Mouse (Mus musculus) limb, embryonic 11.5 days (tissue): Measurements from ENCODE around the gene Dck. TPM values are rescaled to one million over a fixed set of nuclear protein-coding genes. Genes with fewer than 3 reads are reported as not detected.

Experiments
- ATAC-seq: fragments of 200-750 bp; cut with Nextera tagmentation; 2 replicates; pipeline ENCODE4 v1.8.0; 2017; ENCODE audit warnings: low read depth; ENCODE audit not compliant: insufficient number of reproducible peaks, low FRiP score, low TSS enrichment
- DNase-seq: peaks from one replicate; pipeline ENCODE4 v3.0.0-alpha.2; 2015; ENCODE audit warnings: low spot score
- H3K27ac ChIP-seq: fragments of 300-500 bp; sonication (generic); replicated peaks from 2 replicates; pipeline ENCODE4 v1.5.1; 2014; ENCODE audit warnings: low read depth, mild to moderate bottlenecking, low read length
- H3K27me3 ChIP-seq: fragments of 300-500 bp; sonication (generic); 2 replicates; pipeline ENCODE4 v1.6.1; 2014; ENCODE audit warnings: mild to moderate bottlenecking, low read length, mixed read lengths; ENCODE audit not compliant: control insufficient read depth, insufficient read depth
- H3K36me3 ChIP-seq: fragments of 300-500 bp; sonication (generic); 2 replicates; pipeline ENCODE4 v1.6.1; 2014; ENCODE audit warnings: mild to moderate bottlenecking, low read length, moderate library complexity, mixed read lengths; ENCODE audit not compliant: control insufficient read depth, insufficient read depth
- H3K4me1 ChIP-seq: fragments of 300-500 bp; sonication (generic); 2 replicates; pipeline ENCODE4 v1.6.1; 2014; ENCODE audit warnings: low read length, mixed read lengths; ENCODE audit not compliant: control insufficient read depth, insufficient read depth
- H3K4me2 ChIP-seq: fragments of 300-500 bp; sonication (generic); 2 replicates; pipeline ENCODE4 v1.6.1; 2014; ENCODE audit warnings: low read depth, mild to moderate bottlenecking, moderate library complexity; ENCODE audit not compliant: severe bottlenecking
- H3K4me3 ChIP-seq: fragments of 300-500 bp; sonication (generic); 2 replicates; pipeline ENCODE4 v1.5.1; 2014; ENCODE audit warnings: low read depth, low read length
- H3K9ac ChIP-seq: fragments of 300-500 bp; sonication (generic); 2 replicates; pipeline ENCODE4 v1.6.1; 2014; ENCODE audit warnings: mild to moderate bottlenecking, low read length
- H3K9me3 ChIP-seq: fragments of 300-500 bp; sonication (generic); 2 replicates; pipeline ENCODE4 v1.6.1; 2016; ENCODE audit warnings: low read length; ENCODE audit not compliant: control insufficient read depth
- WGBS: fragments of 180-500 bp; shearing (Covaris S2); extraction: QIAGEN DNeasy Blood & Tissue Kit; methylation state at CpG from one replicate; pipeline ENCODE4 v1.1.7; 2014; 5-methylcytosine and 5-hydroxymethylcytosine counted together
- polyA plus RNA-seq: library from polyadenylated mRNA; unstranded; fragments of >200 nt; fragmentation: Nextera tagmentation; extraction: Ambion mirVana; gene quantifications from 2 replicates; pipeline ENCODE4 v1.2.1, GENCODE M21; 2014

Dck gene
- 93.3 and 95.1 TPM in 2 replicates for polyA plus RNA-seq

DNA sequence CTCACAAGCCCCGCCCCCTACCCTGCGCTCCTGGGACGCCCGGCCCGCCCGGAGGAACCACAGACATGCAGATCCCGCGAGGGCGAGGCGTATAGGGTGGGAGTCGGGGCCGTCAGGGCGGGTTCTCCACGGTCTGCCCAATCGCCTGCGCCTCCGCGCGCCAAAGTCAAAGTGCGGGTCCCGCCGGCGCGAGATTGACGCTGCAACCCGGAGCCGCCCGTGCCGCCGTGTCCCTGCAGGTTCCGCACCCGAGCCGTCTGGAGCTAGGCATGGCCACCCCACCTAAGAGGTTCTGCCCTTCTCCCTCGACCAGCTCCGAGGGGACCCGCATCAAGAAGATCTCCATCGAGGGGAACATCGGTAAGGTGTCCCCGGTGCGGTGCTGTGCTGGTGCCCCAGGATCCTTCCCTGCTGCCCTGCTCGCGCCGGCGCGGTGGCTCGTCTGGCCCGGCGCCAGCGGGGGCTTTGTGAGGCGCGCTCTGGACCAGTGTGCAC is at the start of gene Dck:
Dck (plus strand) TSS at position 10 of the 495 bp plus-strand sequence.
- Histone ChIP-seq H3K9me3 (no peaks in the 10 kb centered on the region), H3K36me3 (peaks cover 2% of the 10 kb centered on the region; the same call in 1 of the 2 replicates), H3K4me3 (peak within 1 kb of the TSS; percentile 79), H3K4me2 (peak within 1 kb of the TSS; percentile 52), H3K4me1 (peaks cover 8% of the 10 kb centered on the region), H3K27me3 (no peaks in the 10 kb centered on the region), H3K27ac (peak within 1 kb of the TSS; percentile 64), H3K9ac (peak within 1 kb of the TSS; percentile 85)
- ATAC-seq (peak; percentile 100), DNase-seq (peak; percentile 100)
- WGBS: under 1% methylated on average over 51 of the region's 51 CpGs

- no peak overlapping the region for H3K4me2 ChIP-seq
- H3K4me1 ChIP-seq: peaks cover 2% of the 10 kb centered on the region
- no peak overlapping the region for H3K9ac ChIP-seq
- DNase-seq (no peak), ATAC-seq (no peak)
- no peak overlapping the region for H3K27ac ChIP-seq
- H3K9me3 ChIP-seq: no peaks in the 10 kb centered on the region
- H3K36me3 ChIP-seq: no peaks in the 10 kb centered on the region
- H3K4me3 ChIP-seq: no peak overlapping the region
- no peaks in the 10 kb centered on the region for H3K27me3 ChIP-seq
- 75% methylated on average over 2 of the region's 2 CpGs for WGBS
Measured at GRCm38 (mm10) chr5:88716983-88717382, 47.8 kb upstream of the Dck start.

DNA sequence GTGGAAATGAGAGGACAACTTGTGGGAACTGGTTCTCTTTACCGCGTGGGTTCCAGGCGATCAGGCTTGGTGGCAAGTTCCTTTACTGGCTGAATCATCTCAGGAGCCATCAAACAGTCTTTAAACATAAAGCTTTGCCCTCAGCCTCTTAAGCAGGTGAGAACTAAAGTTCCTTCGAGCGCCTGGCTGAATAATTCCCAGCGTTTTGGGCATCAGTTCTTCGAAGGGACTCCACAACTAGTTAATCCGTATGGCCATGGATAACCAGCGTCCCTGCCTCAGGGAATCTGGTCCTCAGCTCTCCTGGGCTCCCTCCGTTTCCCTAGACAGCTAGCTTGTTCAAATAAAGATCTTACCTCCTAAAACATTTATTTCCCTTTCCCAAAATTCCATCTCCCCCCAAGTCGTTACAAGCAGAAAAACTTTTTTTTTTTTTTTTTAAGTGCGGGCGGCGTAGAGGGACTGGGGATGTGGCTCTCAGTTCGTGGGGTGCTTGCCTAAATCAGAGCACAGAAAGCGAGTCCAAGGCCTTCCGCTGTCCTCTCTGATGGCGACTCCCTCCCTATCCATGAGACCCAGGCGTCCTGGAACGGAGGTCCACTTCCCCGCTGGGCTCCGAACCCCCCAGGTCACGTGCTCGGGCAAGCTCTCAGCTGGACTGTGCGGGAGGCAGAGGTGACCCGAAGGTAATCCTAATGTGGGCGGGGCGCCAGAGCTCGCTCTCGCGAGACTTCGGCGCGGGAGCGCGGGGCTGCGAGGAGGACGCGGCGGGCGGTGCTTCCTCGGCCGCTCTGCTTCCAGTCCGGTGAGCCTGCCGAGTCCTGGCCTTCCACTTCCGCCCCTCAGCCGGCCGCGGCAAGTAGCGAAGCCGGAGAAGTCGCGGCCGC is 44.4 kb upstream of the Dck start, which contains the start of gene Mob1b:
Mob1b (plus strand) TSS at position 740 of the 887 bp plus-strand sequence.
- under 1% methylated on average over 38 of the region's 54 CpGs for WGBS

GRCm38 (mm10) chr5:88721003-88721475 is 43.8 kb upstream of the Dck start:
- 1% methylated on average over 38 of the region's 38 CpGs for WGBS
- peak overlapping the region; percentile 95 for H3K4me3 ChIP-seq
- H3K27me3 ChIP-seq: no peaks in the 10 kb centered on the region
- peak overlapping the region; percentile 85; the same call in 1 of the 2 replicates for H3K27ac ChIP-seq
- H3K9ac ChIP-seq: peak overlapping the region; percentile 91
- ATAC-seq (peak; percentile 73), DNase-seq (no peak)
- peak overlapping the region; percentile 96 for H3K4me2 ChIP-seq
- H3K36me3 ChIP-seq: no peaks in the 10 kb centered on the region
- H3K4me1 ChIP-seq: peaks cover 9% of the 10 kb centered on the region
- no peaks in the 10 kb centered on the region for H3K9me3 ChIP-seq

More for the DNA sequence above, 44.4 kb upstream of the Dck start, which contains the start of gene Mob1b:
- DNase-seq (peak; percentile 97), ATAC-seq (peak; percentile 98)
- peak within 1 kb of the TSS; percentile 95 for H3K4me3 ChIP-seq
- peak within 1 kb of the TSS; percentile 96 for H3K4me2 ChIP-seq
- no peaks in the 10 kb centered on the region for H3K36me3 ChIP-seq
- no peaks in the 10 kb centered on the region for H3K9me3 ChIP-seq
- H3K27ac ChIP-seq: peak within 1 kb of the TSS; percentile 85; the same call in 1 of the 2 replicates
- no peaks in the 10 kb centered on the region for H3K27me3 ChIP-seq
- peak within 1 kb of the TSS; percentile 91 for H3K9ac ChIP-seq
- peaks cover 9% of the 10 kb centered on the region for H3K4me1 ChIP-seq

GRCm38 (mm10) chr5:88721565-88722212 is 43.1 kb upstream of the Dck start:
- Histone ChIP-seq H3K4me3 (peak overlapping the region; percentile 95), H3K27me3 (no peaks in the 10 kb centered on the region), H3K4me1 (peaks cover 9% of the 10 kb centered on the region), H3K9me3 (no peaks in the 10 kb centered on the region), H3K9ac (peak overlapping the region; percentile 91), H3K36me3 (no peaks in the 10 kb centered on the region), H3K27ac (no peak overlapping the region), H3K4me2 (peak overlapping the region; percentile 96)
- ATAC-seq: peak; percentile 1; the same call in 1 of the 2 replicates
- peak; percentile 54 for DNase-seq
- WGBS: 2% methylated on average over 31 of the region's 31 CpGs

GRCm38 (mm10) chr5:88722213-88722600 is 42.6 kb upstream of the Dck start:
- H3K4me3 ChIP-seq: peak overlapping the region; percentile 95
- no peaks in the 10 kb centered on the region for H3K9me3 ChIP-seq
- peak overlapping the region; percentile 91 for H3K9ac ChIP-seq
- DNase-seq: no peak
- H3K27ac ChIP-seq: no peak overlapping the region
- peaks cover 9% of the 10 kb centered on the region for H3K4me1 ChIP-seq
- no peaks in the 10 kb centered on the region for H3K27me3 ChIP-seq
- no peaks in the 10 kb centered on the region for H3K36me3 ChIP-seq
- peak overlapping the region; percentile 96 for H3K4me2 ChIP-seq
- WGBS: 27% methylated on average over 4 of the region's 4 CpGs
- no peak for ATAC-seq

GRCm38 (mm10) chr5:88724030-88724429 is 40.8 kb upstream of the Dck start:
- Histone ChIP-seq H3K27me3 (no peaks in the 10 kb centered on the region), H3K9me3 (no peaks in the 10 kb centered on the region), H3K9ac (no peak overlapping the region), H3K4me2 (no peak overlapping the region), H3K4me1 (peaks cover 9% of the 10 kb centered on the region), H3K27ac (no peak overlapping the region), H3K36me3 (no peaks in the 10 kb centered on the region), H3K4me3 (no peak overlapping the region)
- ATAC-seq (no peak), DNase-seq (no peak)
- WGBS: 75% methylated on average over 3 of the region's 3 CpGs

DNA sequence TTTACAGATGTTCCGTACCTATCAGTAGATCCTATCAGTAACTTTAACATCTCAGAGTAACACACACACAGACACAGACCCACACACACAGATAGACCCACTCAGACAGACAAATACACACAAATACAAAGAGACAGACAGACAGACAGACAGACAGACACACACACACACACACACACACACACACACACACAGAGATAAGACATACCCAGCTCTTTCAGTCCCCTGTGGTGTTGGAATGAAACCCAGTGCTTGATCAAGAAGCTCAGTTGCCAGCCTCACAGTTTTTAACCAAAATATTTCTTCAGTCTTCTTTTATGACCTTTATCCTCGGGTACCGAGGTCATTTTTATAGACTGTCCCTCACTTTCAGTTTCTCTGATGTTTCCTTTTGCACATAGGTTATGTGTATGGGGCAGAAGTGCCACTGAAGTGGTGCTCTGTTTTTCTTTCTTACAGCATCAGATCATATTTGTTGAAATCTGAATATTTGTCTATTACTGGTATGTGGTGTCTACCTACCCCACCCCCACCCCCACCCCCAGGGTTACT is 37.1 kb upstream of the Dck start:
- no peak for ATAC-seq
- 78% methylated on average over 3 of the region's 3 CpGs for WGBS
- Histone ChIP-seq H3K27me3 (no peaks in the 10 kb centered on the region), H3K4me1 (peaks cover under 1% of the 10 kb centered on the region; the same call in 1 of the 2 replicates), H3K27ac (no peak overlapping the region), H3K36me3 (no peaks in the 10 kb centered on the region), H3K9me3 (no peaks in the 10 kb centered on the region), H3K9ac (no peak overlapping the region), H3K4me3 (no peak overlapping the region), H3K4me2 (no peak overlapping the region)
- DNase-seq: no peak
